Mouse (Mus musculus) forebrain, embryonic 13.5 days (tissue): ENCODE results near the gene Paxx. TPM values are rescaled to one million over a fixed set of nuclear protein-coding genes. Genes with fewer than 3 reads are reported as not detected.
A peak's percentile ranks its signal among the peaks of the same experiment; 100 is the strongest.

Source experiments
- ATAC-seq: fragments of 200-750 bp; cut with Nextera tagmentation; 2 replicates; pipeline ENCODE4 v1.8.0; 2017
- H3K27ac ChIP-seq: fragments of 300-500 bp; sonication (generic); 2 replicates; pipeline ENCODE4 v1.5.1; 2015; ENCODE audit warnings: inconsistent platforms, mild to moderate bottlenecking, moderate library complexity
- H3K27me3 ChIP-seq: fragments of 300-500 bp; sonication (generic); 2 replicates; pipeline ENCODE4 v1.6.1; 2015; ENCODE audit warnings: mild to moderate bottlenecking, inconsistent platforms
- H3K36me3 ChIP-seq: fragments of 300-500 bp; sonication (generic); 2 replicates; pipeline ENCODE4 v1.6.1; 2015; ENCODE audit warnings: mild to moderate bottlenecking, inconsistent platforms; ENCODE audit not compliant: poor library complexity, severe bottlenecking
- H3K4me1 ChIP-seq: fragments of 300-500 bp; sonication (generic); 2 replicates; pipeline ENCODE4 v1.6.1; 2015; ENCODE audit warnings: inconsistent platforms
- H3K4me2 ChIP-seq: fragments of 300-500 bp; sonication (generic); 2 replicates; pipeline ENCODE4 v1.6.1; 2015; ENCODE audit warnings: inconsistent platforms, mild to moderate bottlenecking, moderate library complexity
- H3K4me3 ChIP-seq: fragments of 300-500 bp; sonication (generic); 2 replicates; pipeline ENCODE4 v1.5.1; 2015; ENCODE audit warnings: mild to moderate bottlenecking, inconsistent platforms
- H3K9ac ChIP-seq: fragments of 300-500 bp; sonication (generic); 2 replicates; pipeline ENCODE4 v1.6.1; 2015; ENCODE audit warnings: mild to moderate bottlenecking, inconsistent platforms
- H3K9me3 ChIP-seq: fragments of 300-500 bp; sonication (generic); replicated peaks from 2 replicates; pipeline ENCODE4 v1.6.1; 2016; ENCODE audit warnings: inconsistent platforms
- WGBS: fragments of 180-500 bp; shearing (Covaris S2); methylation state at CpG from one replicate; pipeline ENCODE4 v1.1.7; 2015; 5-methylcytosine and 5-hydroxymethylcytosine counted together
- polyA plus RNA-seq: library from polyadenylated mRNA; unstranded; fragments of >200 nt; fragmentation: Nextera tagmentation; extraction: Ambion mirVana; gene quantifications from 2 replicates; pipeline ENCODE4 v1.2.1, GENCODE M21; 2015

The Paxx gene
- polyA plus RNA-seq, 1 experiment from 2014 or later: 62.0 TPM

DNA sequence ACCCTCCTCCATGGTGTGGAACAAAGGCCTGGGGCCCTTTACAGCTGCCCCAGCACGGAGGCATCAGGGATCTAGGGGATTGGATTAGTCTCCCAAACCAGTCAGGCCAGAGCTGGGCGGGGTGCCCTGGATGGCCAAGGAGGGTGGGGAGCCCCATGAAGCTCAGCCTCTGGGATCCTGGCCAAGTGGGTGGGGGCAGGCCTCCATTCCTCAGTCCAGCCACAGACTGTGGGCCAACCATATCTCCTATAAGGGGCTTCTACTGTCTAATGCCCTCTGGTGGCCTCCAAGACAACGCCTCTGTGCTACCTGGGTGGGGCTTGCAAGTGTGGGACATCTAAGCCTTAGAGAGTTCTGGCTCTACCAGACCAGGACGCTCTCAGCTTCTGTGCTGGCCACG is 2.0 kb downstream of the Paxx start:
- H3K4me3 ChIP-seq: no peak overlapping the region
- H3K9ac ChIP-seq: no peak overlapping the region
- H3K27me3 ChIP-seq: no peaks in the 10 kb centered on the region
- H3K27ac ChIP-seq: no peak overlapping the region
- WGBS: 80% methylated on average over 5 of the region's 5 CpGs
- ATAC-seq: no peak
- no peaks in the 10 kb centered on the region for H3K9me3 ChIP-seq
- H3K4me1 ChIP-seq: peaks cover 26% of the 10 kb centered on the region
- peak overlapping the region; percentile 67; the same call in 1 of the 2 replicates for H3K4me2 ChIP-seq
- peaks cover 19% of the 10 kb centered on the region for H3K36me3 ChIP-seq

DNA sequence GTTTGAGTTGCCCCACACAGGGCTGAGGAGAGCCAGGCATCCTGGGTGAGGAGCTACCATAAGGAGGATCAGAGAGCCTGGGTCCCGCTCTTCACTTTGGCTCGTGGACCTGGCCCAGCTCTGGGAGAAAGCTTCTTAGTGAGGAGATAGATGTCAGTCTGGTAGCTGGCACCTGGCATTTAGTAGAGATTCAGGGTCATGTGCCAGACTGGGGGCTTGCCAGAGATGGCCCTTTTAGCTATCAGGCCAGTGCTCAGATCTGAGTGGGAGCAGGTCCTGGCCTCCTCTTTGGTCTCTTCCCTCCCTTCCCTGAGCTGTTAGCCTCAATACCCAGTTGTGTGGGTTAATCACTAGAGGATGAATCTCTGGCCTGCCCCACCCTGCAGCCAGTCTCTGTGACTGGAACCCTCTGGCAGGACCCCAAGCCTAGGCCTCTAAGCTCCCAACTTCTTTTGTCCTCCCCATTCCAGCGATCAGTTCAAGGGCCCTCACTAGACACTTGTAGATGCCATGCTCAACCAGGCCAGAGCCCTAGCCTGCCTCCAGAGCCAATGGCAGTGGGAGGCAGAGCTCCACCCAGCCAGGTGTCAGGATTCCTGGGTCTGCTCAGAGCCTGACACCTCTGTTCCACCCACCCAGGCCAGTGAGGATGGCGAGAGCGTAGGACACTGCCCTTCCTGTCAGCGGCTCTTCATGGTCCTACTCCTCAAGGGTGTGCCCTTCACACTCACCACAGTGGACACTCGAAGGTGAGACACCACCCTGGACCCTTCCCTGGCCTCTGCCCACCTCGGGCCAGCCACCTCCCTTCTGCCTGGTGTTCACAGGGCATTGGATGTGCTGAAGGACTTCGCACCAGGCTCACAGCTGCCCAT is 3.6 kb downstream of the Paxx start:
- Histone ChIP-seq H3K4me2 (no peak overlapping the region), H3K27me3 (no peaks in the 10 kb centered on the region), H3K36me3 (peaks cover 19% of the 10 kb centered on the region), H3K9ac (no peak overlapping the region), H3K9me3 (no peaks in the 10 kb centered on the region), H3K4me1 (peaks cover 26% of the 10 kb centered on the region), H3K4me3 (no peak overlapping the region), H3K27ac (no peak overlapping the region)
- WGBS: 85% methylated on average over 9 of the region's 9 CpGs
- ATAC-seq: no peak

DNA sequence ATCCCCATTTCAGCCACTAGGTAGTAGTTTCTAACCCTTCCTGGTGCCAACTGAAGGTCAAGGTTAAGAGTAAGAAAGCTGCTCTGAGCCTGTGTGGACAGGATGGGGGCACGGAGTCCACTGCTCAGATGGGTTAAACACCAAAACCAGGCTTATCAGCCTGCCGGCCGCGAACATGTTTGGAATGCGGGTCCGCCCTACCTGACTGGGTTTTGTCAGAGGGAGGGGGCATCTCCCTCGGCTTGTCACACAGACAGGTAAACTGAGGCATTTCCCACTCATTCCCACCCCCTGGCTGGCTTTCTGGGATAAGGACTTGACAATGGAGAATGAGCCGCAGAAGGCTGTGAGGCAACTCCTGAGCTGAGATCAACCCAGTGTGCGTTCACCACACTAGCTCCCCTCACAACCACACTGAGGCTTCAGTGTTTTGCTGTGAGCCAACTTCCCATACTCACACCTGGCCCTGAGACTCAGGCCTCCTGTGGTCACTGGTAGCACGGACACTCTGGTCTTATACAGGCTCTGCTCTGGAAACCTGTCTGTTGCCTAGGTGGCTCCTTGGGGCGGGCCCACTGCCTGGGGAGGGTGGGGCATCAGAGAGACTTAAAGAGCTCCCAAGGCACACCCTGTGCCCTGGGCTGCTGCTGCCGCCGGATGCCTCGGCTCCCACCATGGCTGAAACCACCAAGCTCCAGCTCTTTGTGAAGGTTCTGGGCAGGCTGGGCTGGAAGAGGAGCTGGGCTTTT is 4.5 kb downstream of the Paxx start, which contains the start of gene Clic3:
Clic3 (plus strand) TSS at position 634 of the 749 bp plus-strand sequence.
- WGBS: 72% methylated on average over 14 of the region's 14 CpGs
- Histone ChIP-seq H3K27me3 (no peaks in the 10 kb centered on the region), H3K9me3 (no peaks in the 10 kb centered on the region), H3K4me3 (no peak within 1 kb of the TSS), H3K4me2 (no peak within 1 kb of the TSS), H3K27ac (no peak within 1 kb of the TSS), H3K9ac (no peak within 1 kb of the TSS), H3K4me1 (peaks cover 21% of the 10 kb centered on the region), H3K36me3 (peaks cover 19% of the 10 kb centered on the region)
- no peak for ATAC-seq

DNA sequence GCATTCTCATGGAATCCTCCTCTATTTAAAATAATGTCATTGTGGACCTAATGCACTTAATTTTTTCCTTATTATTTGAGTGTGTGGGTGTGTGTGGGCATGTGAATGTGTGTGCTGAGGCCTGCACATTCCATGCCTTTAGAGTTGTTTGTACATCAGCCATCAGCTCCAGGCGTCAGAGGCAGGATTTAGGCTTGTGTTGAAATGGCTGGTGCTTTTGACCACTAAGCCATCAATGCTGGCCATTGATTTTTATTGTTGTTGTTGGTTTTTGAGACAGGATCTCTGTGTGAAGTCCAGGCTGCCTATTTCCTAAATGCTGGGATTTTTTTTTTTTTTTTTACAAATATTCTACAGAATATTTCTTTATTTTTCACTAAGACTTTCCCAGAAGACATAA is 7.9 kb downstream of the Paxx start:
- Histone ChIP-seq H3K4me3 (no peak overlapping the region), H3K4me1 (no peaks in the 10 kb centered on the region), H3K4me2 (no peak overlapping the region), H3K9ac (no peak overlapping the region), H3K27ac (no peak overlapping the region), H3K36me3 (peaks cover 15% of the 10 kb centered on the region), H3K27me3 (no peaks in the 10 kb centered on the region), H3K9me3 (no peaks in the 10 kb centered on the region)
- ATAC-seq: no peak
- WGBS: 50% methylated on average over 1 of the region's 1 CpGs

DNA sequence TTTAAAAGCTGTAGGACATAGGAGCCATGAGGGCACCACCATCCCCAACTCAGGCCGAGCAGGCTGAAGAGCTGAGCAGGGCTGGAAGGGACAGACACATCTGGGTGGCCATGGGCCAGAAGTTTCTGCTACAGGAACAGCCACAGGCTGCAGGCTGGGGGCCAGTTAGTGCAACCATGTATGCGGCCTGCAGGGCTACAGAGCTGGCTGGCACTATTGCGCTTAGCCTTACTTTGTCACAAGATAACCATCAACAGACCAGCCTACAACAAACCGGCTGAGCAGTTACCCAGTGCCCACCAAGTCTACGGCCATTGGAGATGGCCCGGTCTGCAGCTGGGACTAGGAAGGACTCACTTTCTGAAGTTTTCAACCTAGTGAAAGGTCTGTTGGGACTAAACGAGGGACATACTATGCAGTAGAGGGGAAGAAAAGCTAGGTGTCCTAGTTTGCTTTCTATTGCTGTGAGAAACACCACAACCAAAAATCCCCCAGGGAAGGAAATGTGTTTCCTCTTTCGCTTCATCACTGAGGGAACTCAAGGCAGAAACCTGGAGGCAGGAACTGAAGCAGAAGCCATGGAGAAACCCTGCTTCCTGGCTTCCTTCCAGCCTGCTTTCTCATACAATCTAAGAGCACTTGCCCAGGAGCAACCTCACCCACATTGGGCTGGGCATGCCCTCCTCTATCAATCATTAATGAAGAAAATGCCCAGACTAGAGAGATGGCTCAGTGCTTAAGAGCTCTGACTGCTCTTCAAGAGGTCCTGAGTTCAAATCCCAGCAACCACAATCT is 9.8 kb downstream of the Paxx start:
- no peak for ATAC-seq
- Histone ChIP-seq H3K36me3 (peaks cover 29% of the 10 kb centered on the region), H3K9me3 (no peaks in the 10 kb centered on the region), H3K4me2 (no peak overlapping the region), H3K4me1 (no peaks in the 10 kb centered on the region), H3K27me3 (no peaks in the 10 kb centered on the region), H3K9ac (no peak overlapping the region), H3K4me3 (no peak overlapping the region), H3K27ac (no peak overlapping the region)
- WGBS: 83% methylated on average over 8 of the region's 8 CpGs

DNA sequence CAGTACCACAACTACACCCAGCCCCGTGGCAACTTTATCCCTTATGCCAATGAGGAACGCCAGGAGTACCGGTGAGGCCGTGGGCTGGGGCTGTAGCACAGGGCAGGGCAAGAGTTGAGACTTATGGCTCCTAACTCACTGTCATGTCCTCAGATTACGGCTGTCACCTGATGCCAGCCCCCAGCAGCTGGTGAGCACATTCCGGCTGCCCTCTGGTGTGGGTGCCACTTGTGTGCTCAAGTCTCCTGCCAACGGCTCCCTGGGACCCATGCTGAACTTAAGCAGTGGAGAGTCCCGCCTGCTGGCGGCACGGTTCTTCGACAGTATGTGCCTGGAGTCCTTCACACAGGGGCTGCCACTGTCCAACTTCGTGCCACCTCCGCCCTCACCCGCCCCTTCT is 18.2 kb downstream of the Paxx start:
- Histone ChIP-seq H3K4me1 (no peaks in the 10 kb centered on the region), H3K9ac (no peak overlapping the region), H3K27me3 (no peaks in the 10 kb centered on the region), H3K36me3 (peaks cover 100% of the 10 kb centered on the region), H3K9me3 (no peaks in the 10 kb centered on the region), H3K4me2 (no peak overlapping the region), H3K27ac (no peak overlapping the region), H3K4me3 (no peak overlapping the region)
- WGBS: 93% methylated on average over 14 of the region's 14 CpGs
- no peak for ATAC-seq

DNA sequence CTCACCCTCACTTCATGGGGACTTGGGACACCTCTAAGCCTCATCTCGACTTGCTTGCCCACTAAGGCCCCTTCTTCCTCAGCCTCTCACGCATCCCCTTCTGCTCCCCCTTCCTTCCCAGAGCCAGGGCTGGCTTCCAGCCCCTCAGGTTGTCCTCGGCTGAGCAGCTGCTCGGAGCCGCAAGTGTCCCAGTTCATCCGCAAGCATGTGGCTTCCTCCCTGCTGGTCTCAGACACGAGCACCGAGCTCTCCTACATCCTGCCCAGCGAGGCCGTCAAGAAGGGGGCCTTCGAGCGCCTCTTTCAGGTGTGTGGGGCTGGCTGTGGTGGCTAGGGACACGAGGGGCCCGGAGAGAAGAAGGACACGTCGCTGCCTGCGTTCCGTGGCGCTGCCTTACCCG is 19.8 kb downstream of the Paxx start:
- H3K27ac ChIP-seq: no peak overlapping the region
- WGBS: 89% methylated on average over 20 of the region's 20 CpGs
- H3K9me3 ChIP-seq: no peaks in the 10 kb centered on the region
- H3K4me2 ChIP-seq: no peak overlapping the region
- no peak overlapping the region for H3K9ac ChIP-seq
- peaks cover 100% of the 10 kb centered on the region for H3K36me3 ChIP-seq
- no peaks in the 10 kb centered on the region for H3K27me3 ChIP-seq
- H3K4me3 ChIP-seq: no peak overlapping the region
- no peaks in the 10 kb centered on the region for H3K4me1 ChIP-seq
- ATAC-seq: no peak

DNA sequence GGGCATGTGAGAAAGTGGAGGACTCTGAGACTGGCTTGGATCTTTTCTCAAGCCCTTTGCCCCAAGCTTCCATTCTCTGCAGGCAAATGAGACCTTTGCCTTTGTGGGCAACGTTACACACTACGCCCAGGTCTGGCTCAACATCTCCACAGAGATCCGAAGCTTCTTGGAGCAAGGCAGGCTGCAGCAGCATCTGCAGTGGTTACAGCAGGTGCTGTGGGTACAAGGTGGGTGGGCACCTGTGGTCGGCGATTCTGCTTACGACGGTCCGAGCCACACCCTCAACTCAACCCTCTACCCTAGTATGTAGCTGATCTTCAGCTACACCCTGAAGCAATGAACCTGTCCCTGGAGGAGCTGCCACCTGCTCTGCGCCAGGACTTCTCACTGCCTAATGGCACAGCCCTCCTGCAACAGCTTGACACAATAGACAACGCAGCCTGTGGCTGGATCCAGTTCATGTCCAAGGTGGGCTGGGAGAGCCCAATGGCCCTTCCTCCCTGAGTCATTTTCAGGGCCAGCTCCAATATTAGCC is 24.5 kb downstream of the Paxx start:
- WGBS: 95% methylated on average over 10 of the region's 10 CpGs
- H3K4me3 ChIP-seq: no peak overlapping the region
- no peaks in the 10 kb centered on the region for H3K9me3 ChIP-seq
- no peak for ATAC-seq
- H3K36me3 ChIP-seq: peaks cover 85% of the 10 kb centered on the region
- no peaks in the 10 kb centered on the region for H3K27me3 ChIP-seq
- H3K4me2 ChIP-seq: no peak overlapping the region
- H3K9ac ChIP-seq: no peak overlapping the region
- no peak overlapping the region for H3K27ac ChIP-seq
- peaks cover 4% of the 10 kb centered on the region for H3K4me1 ChIP-seq

DNA sequence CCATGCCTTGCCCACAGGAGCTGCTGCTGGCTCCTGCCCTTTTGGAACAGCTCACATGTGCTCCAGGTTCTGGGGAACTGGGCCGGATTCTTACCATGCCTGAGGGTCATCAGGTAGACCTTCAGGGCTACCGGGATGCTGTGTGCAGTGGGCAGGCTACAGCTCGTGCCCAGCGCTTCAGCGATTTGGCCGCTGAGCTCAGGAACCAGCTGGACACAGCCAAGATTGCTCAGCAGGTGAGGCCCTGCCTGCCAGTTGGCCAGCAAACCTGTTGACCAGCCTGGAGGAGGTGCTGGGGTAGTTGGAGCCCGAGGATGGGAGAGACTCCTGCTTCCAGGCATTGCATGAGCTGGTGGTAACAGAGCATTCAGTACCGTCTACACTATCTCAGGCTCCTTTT is 26.6 kb downstream of the Paxx start:
- Histone ChIP-seq H3K9me3 (no peaks in the 10 kb centered on the region), H3K4me1 (peaks cover 25% of the 10 kb centered on the region), H3K9ac (no peak overlapping the region), H3K36me3 (peaks cover 64% of the 10 kb centered on the region), H3K4me2 (no peak overlapping the region), H3K27me3 (0 out of 2 replicates have a peak, but pooled peaks cover 4% of the 10 kb centered on the region), H3K27ac (no peak overlapping the region), H3K4me3 (no peak overlapping the region)
- WGBS: 93% methylated on average over 8 of the region's 8 CpGs
- no peak for ATAC-seq

DNA sequence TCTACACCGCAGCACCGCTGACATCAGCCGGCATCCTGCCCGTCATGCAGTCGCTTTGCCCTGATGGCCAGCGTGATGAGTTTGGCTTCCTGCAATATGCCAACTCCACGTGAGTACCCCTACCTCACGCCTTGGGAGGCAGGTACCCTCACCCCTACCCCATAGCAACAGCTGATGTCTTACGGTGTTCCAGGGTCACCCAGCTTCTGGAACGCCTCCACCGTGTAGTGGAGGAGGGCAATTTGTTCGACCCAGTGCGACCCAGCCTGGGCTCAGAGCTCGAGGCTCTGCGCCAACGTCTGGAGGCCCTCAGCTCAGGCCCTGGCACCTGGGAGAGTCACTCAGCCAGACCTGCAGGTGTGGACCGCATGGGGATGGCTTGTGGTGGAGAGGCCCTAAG is 27.8 kb downstream of the Paxx start:
- H3K27me3 ChIP-seq: 0 out of 2 replicates have a peak, but pooled peaks cover 4% of the 10 kb centered on the region

DNA sequence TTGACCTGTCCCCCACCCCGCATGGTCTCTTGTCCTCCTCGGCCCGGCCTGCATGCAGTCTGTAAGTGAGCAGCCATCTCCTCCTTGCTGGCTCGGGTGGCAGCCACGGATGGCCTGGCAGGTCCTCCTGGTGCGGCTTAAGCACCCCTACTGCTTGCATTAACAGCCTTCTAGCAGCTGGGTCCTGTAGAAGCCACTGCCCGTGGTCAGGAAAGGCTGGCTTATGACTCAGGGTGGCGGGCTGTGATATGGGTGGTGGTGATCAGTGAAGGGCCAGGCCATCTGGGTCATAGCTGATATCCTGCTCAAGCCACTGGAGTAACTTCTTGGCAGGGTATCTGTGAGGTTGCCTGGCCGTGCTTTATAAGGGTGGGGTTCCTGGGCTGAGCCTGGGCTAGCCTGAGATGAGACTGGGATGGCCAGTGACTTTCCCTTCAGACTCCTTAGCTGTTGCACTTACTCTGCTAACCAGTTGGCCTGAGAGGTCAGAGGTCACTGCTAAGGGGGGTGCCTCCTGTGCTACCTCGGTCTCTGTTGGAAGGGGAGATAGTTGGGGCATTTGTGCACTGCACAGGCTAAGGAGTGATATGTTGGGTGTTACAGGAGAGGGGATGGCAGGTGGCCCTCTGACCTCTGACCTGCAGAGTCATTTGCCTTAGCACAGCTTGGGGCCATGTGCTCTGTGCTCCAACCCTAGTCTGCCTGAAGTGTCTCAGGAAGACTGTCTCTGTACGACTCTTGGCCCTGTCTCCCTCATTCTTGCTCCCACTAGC is 28.4 kb downstream of the Paxx start:
- H3K4me2 ChIP-seq: no peak overlapping the region
- ATAC-seq: no peak
- H3K27ac ChIP-seq: no peak overlapping the region
- H3K4me3 ChIP-seq: no peak overlapping the region
- H3K36me3 ChIP-seq: peaks cover 46% of the 10 kb centered on the region
- no peak overlapping the region for H3K9ac ChIP-seq
- H3K27me3 ChIP-seq: 0 out of 2 replicates have a peak, but pooled peaks cover 4% of the 10 kb centered on the region
- H3K9me3 ChIP-seq: no peaks in the 10 kb centered on the region
- 80% methylated on average over 11 of the region's 11 CpGs for WGBS
- H3K4me1 ChIP-seq: peaks cover 32% of the 10 kb centered on the region

More for the DNA sequence above, 27.8 kb downstream of the Paxx start:
- ATAC-seq: no peak
- Histone ChIP-seq H3K27ac (no peak overlapping the region), H3K9ac (no peak overlapping the region), H3K4me3 (no peak overlapping the region), H3K9me3 (no peaks in the 10 kb centered on the region), H3K4me1 (peaks cover 30% of the 10 kb centered on the region), H3K4me2 (no peak overlapping the region), H3K36me3 (peaks cover 52% of the 10 kb centered on the region)
- WGBS: 92% methylated on average over 17 of the region's 17 CpGs
